Mouse (Mus musculus) hindbrain, embryonic 10.5 days (tissue): ENCODE measurements around the gene Nr1h3. TPM values are rescaled to one million over a fixed set of nuclear protein-coding genes. Genes with fewer than 3 reads are reported as not detected.

Experiments used
- DNase-seq: peaks from one replicate; pipeline ENCODE4 v3.0.0-alpha.2; 2017; ENCODE audit warnings: low spot score
- H3K27ac ChIP-seq: fragments of 300-500 bp; sonication (generic); 2 replicates; pipeline ENCODE4 v1.5.1; 2016; ENCODE audit warnings: mild to moderate bottlenecking, moderate library complexity
- H3K27me3 ChIP-seq: fragments of 300-500 bp; sonication (generic); 2 replicates; pipeline ENCODE4 v1.6.1; 2016; ENCODE audit warnings: mild to moderate bottlenecking; ENCODE audit not compliant: poor library complexity, insufficient read depth, severe bottlenecking
- H3K36me3 ChIP-seq: fragments of 300-500 bp; sonication (generic); 2 replicates; pipeline ENCODE4 v1.6.1; 2016; ENCODE audit warnings: mild to moderate bottlenecking, moderate library complexity
- H3K4me1 ChIP-seq: fragments of 300-500 bp; sonication (generic); replicated peaks from 2 replicates; pipeline ENCODE4 v1.6.1; 2016; ENCODE audit warnings: mild to moderate bottlenecking
- H3K4me3 ChIP-seq: fragments of 300-500 bp; sonication (generic); 2 replicates; pipeline ENCODE4 v1.5.1; 2016; ENCODE audit warnings: mild to moderate bottlenecking, moderate library complexity
- H3K9me3 ChIP-seq: fragments of 300-500 bp; sonication (generic); 2 replicates; pipeline ENCODE4 v1.6.1; 2016; ENCODE audit warnings: mild to moderate bottlenecking, moderate library complexity
- WGBS: fragments of 180-500 bp; shearing (Covaris S2); methylation state at CpG from one replicate; pipeline ENCODE4 v1.1.7; 2016; 5-methylcytosine and 5-hydroxymethylcytosine counted together
- polyA plus RNA-seq: library from polyadenylated mRNA; unstranded; fragments of >200 nt; fragmentation: Nextera tagmentation; extraction: Ambion mirVana; gene quantifications from 2 replicates; pipeline ENCODE4 v1.2.1, GENCODE M21; 2016

Nr1h3 gene
- polyA plus RNA-seq, 1 experiment from 2014 or later: 2.0 TPM

DNA sequence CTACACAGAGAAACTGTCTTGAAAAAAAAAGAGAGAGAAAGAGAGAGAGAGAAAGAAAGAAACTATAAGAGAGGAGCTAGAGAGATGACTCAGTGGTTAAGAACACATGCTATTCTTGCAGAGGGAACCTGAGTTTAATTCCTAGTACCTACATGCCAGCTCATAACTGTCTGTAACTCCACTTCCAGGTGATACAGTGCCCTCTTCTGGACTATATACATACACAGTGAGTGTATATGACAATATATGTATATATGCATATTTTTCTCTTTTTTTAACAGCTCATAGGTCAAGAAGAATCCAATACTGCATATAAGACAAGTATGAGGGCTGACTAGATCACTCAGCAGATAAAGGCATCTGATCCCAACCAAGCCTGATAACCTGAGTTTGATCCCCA is 10.7 kb upstream of the Nr1h3 start:
- no peak for DNase-seq
- Histone ChIP-seq H3K9me3 (no peaks in the 10 kb centered on the region), H3K4me1 (no peaks in the 10 kb centered on the region), H3K4me3 (no peak overlapping the region), H3K27ac (no peak overlapping the region), H3K36me3 (peaks cover 91% of the 10 kb centered on the region), H3K27me3 (no peaks in the 10 kb centered on the region)

DNA sequence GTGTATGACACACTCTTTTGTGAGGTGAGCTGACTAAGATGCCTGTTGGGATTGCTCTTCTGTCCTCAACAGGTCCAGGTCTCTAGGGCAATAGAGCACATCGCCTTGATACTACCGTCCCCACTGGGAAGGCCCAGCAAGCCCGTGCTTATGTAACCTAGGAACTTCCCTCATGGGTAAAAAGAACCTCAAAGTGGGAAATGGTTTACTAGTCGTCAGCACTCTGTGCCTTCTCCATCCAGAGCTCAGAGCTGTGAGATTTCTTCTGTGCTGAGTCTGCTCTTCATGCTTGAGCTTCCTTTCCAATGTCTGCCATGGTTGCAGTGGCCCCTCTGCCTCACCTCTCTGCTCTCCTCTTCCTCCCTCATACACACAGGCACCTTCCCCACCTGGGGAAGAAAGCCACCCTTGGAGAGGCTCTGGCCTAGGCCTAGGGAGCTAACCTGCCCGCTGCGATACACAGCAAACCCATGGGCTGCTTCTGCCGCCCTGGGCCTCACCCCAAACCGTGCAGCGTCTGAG is 3.7 kb upstream of the Nr1h3 start:
- DNase-seq: no peak
- Histone ChIP-seq H3K27ac (no peak overlapping the region), H3K27me3 (no peaks in the 10 kb centered on the region), H3K36me3 (peaks cover 70% of the 10 kb centered on the region), H3K9me3 (no peaks in the 10 kb centered on the region), H3K4me1 (peaks cover 25% of the 10 kb centered on the region), H3K4me3 (no peak overlapping the region)
- WGBS: 92% methylated on average over 9 of the region's 9 CpGs

DNA sequence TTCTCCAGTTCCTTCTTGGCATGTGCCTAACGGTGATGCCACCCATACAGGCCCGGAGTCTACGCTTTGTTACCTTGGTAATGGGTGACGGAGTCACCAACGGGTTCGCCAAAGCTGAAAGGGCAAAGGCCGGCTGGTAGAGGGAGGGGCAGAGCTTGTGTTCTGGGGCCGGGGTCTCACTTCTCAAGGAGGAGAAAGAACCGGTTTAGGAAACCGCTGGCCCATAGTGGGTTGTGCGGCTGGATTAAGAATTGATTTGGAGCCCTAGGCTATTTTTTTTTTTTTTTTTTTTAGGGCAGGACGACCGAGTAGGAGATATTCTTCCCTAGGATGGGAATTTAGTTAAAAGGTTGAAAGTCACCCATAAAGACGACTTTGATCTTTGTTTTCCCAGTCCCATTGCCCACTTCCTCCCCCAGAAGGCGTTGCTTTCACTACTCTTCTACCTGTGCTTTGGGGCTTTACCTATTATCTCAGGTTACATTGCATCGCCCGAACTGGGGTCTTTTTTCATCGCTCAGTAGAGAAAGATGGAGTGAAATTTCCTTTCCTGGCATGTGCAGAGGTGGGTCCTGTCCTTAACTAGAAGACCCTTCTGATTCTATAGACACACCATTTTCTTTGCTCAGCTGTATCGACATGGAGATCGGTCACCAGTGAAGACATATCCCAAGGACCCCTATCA is 480 bp upstream of the Nr1h3 start:
- H3K36me3 ChIP-seq: peaks cover 40% of the 10 kb centered on the region
- peak overlapping the region; percentile 92 for H3K27ac ChIP-seq
- H3K27me3 ChIP-seq: no peaks in the 10 kb centered on the region
- no peaks in the 10 kb centered on the region for H3K9me3 ChIP-seq
- DNase-seq: no peak
- H3K4me1 ChIP-seq: peaks cover 25% of the 10 kb centered on the region
- peak overlapping the region; percentile 81 for H3K4me3 ChIP-seq
- 12% methylated on average over 20 of the region's 20 CpGs for WGBS

DNA sequence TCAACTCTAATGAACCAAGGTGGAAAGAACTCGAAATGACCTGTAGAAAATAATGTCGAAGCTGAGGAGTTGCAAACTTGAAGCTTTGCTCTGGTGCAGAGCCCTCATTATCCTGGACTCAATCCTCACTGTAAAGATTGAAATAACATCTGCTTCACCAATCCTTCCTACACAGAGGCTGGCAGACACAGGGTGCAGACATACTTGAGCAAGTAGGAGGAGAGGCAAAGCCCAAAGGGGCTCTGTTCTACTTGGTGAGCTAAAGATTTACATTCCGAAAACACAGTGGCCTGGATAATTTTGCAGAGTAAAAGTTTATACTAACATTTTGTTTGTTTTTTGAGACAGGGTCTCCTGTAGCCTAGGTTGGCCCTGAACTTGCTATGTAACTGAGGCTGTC is 3.7 kb downstream of the Nr1h3 start:
- H3K27ac ChIP-seq: no peak overlapping the region
- H3K27me3 ChIP-seq: peaks cover 6% of the 10 kb centered on the region
- peaks cover 38% of the 10 kb centered on the region for H3K4me1 ChIP-seq
- H3K9me3 ChIP-seq: no peaks in the 10 kb centered on the region
- H3K4me3 ChIP-seq: no peak overlapping the region
- 87% methylated on average over 3 of the region's 3 CpGs for WGBS
- H3K36me3 ChIP-seq: no peaks in the 10 kb centered on the region
- no peak for DNase-seq

DNA sequence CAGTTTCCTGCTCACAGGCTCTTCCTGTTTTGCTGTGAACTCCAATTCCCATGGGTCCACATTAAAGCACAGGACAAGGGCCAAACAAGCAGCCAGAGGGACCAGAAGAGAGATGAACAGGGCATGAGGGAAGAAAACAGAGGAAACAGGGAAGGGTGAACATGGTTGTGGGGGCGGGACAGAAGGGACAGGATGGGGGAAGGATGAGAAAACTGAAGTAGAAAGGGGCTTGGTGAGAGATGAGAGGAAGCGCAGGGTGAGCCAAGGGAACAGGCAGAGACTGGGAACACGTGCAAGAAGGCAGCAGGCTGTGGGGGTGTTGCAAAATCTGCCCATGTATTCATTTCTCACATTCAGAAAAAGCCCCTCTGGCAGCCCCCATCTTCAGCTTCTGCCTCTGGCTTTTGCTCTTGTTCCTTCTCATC is 6.0 kb downstream of the Nr1h3 start:
- Histone ChIP-seq H3K9me3 (no peaks in the 10 kb centered on the region), H3K4me1 (peaks cover 24% of the 10 kb centered on the region), H3K4me3 (no peak overlapping the region), H3K27me3 (peaks cover 12% of the 10 kb centered on the region), H3K36me3 (no peaks in the 10 kb centered on the region), H3K27ac (no peak overlapping the region)
- no peak for DNase-seq
- WGBS: 63% methylated on average over 3 of the region's 3 CpGs

GRCm38 (mm10) chr2:91194624-91195332 is 7.9 kb downstream of the Nr1h3 start:
- no peaks in the 10 kb centered on the region for H3K9me3 ChIP-seq
- peaks cover 12% of the 10 kb centered on the region for H3K27me3 ChIP-seq
- peak; percentile 74 for DNase-seq
- no peaks in the 10 kb centered on the region for H3K36me3 ChIP-seq
- peaks cover 21% of the 10 kb centered on the region for H3K4me1 ChIP-seq
- WGBS: 1% methylated on average over 27 of the region's 27 CpGs
- H3K27ac ChIP-seq: peak overlapping the region; percentile 83
- peak overlapping the region; percentile 52 for H3K4me3 ChIP-seq

- peaks cover 6% of the 10 kb centered on the region; the same call in 1 of the 2 replicates for H3K27me3 ChIP-seq
- DNase-seq: no peak
- H3K27ac ChIP-seq: no peak overlapping the region
- peaks cover 15% of the 10 kb centered on the region for H3K4me1 ChIP-seq
- no peaks in the 10 kb centered on the region for H3K36me3 ChIP-seq
- 89% methylated on average over 16 of the region's 16 CpGs for WGBS
- H3K4me3 ChIP-seq: no peak overlapping the region
- no peaks in the 10 kb centered on the region for H3K9me3 ChIP-seq
Observed at GRCm38 (mm10) chr2:91190501-91190900, 12.1 kb downstream of the Nr1h3 start.

- Histone ChIP-seq H3K9me3 (no peaks in the 10 kb centered on the region), H3K4me3 (no peak overlapping the region), H3K36me3 (no peaks in the 10 kb centered on the region), H3K27ac (no peak overlapping the region), H3K27me3 (no peaks in the 10 kb centered on the region), H3K4me1 (peaks cover 9% of the 10 kb centered on the region)
- WGBS: 77% methylated on average over 4 of the region's 4 CpGs
- no peak for DNase-seq
Observed at GRCm38 (mm10) chr2:91187431-91187830, 15.2 kb downstream of the Nr1h3 start.

GRCm38 (mm10) chr2:91186208-91186607 is 16.4 kb downstream of the Nr1h3 start:
- Histone ChIP-seq H3K27ac (no peak overlapping the region), H3K9me3 (no peaks in the 10 kb centered on the region), H3K4me3 (no peak overlapping the region), H3K4me1 (peaks cover 19% of the 10 kb centered on the region), H3K36me3 (no peaks in the 10 kb centered on the region), H3K27me3 (no peaks in the 10 kb centered on the region)
- no peak for DNase-seq
- 84% methylated on average over 1 of the region's 1 CpGs for WGBS

- Histone ChIP-seq H3K27me3 (no peaks in the 10 kb centered on the region), H3K4me1 (peaks cover 29% of the 10 kb centered on the region), H3K27ac (peak within 1 kb of the TSS; percentile 88), H3K9me3 (no peaks in the 10 kb centered on the region), H3K4me3 (peak within 1 kb of the TSS; percentile 81), H3K36me3 (peaks cover 4% of the 10 kb centered on the region; the same call in 1 of the 2 replicates)
- WGBS: 70% methylated on average over 15 of the region's 15 CpGs
- no peak for DNase-seq
Observed at GRCm38 (mm10) chr2:91183711-91184405, 18.8 kb downstream of the Nr1h3 start, which contains the start of gene Madd. Gene Madd (minus strand): TSS chr2:91183837.

- under 1% methylated on average over 9 of the region's 9 CpGs for WGBS
- Histone ChIP-seq H3K36me3 (peaks cover 9% of the 10 kb centered on the region), H3K4me3 (peak overlapping the region; percentile 81), H3K9me3 (no peaks in the 10 kb centered on the region), H3K27ac (peak overlapping the region; percentile 88), H3K4me1 (peaks cover 29% of the 10 kb centered on the region), H3K27me3 (no peaks in the 10 kb centered on the region)
- DNase-seq: peak; percentile 95
Observed at GRCm38 (mm10) chr2:91183148-91183513, 19.5 kb downstream of the Nr1h3 start.

GRCm38 (mm10) chr2:91182405-91183147 is 20.1 kb downstream of the Nr1h3 start:
- Histone ChIP-seq H3K36me3 (peaks cover 15% of the 10 kb centered on the region), H3K9me3 (no peaks in the 10 kb centered on the region), H3K27ac (peak overlapping the region; percentile 88), H3K4me3 (peak overlapping the region; percentile 81), H3K27me3 (no peaks in the 10 kb centered on the region), H3K4me1 (peaks cover 29% of the 10 kb centered on the region)
- DNase-seq: peak; percentile 86
- under 1% methylated on average over 81 of the region's 81 CpGs for WGBS
